Mouse (Mus musculus) midbrain, embryonic 10.5 days (tissue): ENCODE measurements at regions not wholly inside any gene's neighbourhood (a gene's known extent, or its start where the extent isn't known, plus 50 kb on each side); places are given as distances from the start of the nearest gene placed in this dataset.

Experiments
- DNase-seq: peaks from one replicate; pipeline ENCODE4 v3.0.0-alpha.2; 2017; ENCODE audit warnings: low spot score
- H3K27ac ChIP-seq: fragments of 300-500 bp; sonication (generic); replicated peaks from 2 replicates; pipeline ENCODE4 v1.5.1; 2016; ENCODE audit warnings: mild to moderate bottlenecking
- H3K27me3 ChIP-seq: fragments of 300-500 bp; sonication (generic); 2 replicates; pipeline ENCODE4 v1.6.1; 2016; ENCODE audit warnings: low read depth, mild to moderate bottlenecking; ENCODE audit not compliant: poor library complexity, severe bottlenecking
- H3K36me3 ChIP-seq: fragments of 300-500 bp; sonication (generic); 2 replicates; pipeline ENCODE4 v1.6.1; 2016; ENCODE audit warnings: mild to moderate bottlenecking, moderate library complexity
- H3K4me1 ChIP-seq: fragments of 300-500 bp; sonication (generic); 2 replicates; pipeline ENCODE4 v1.6.1; 2016
- H3K4me3 ChIP-seq: fragments of 300-500 bp; sonication (generic); 2 replicates; pipeline ENCODE4 v1.5.1; 2016; ENCODE audit warnings: mild to moderate bottlenecking, moderate library complexity
- H3K9me3 ChIP-seq: fragments of 300-500 bp; sonication (generic); replicated peaks from 2 replicates; pipeline ENCODE4 v1.6.1; 2016; ENCODE audit warnings: mild to moderate bottlenecking
- WGBS: fragments of 180-500 bp; shearing (Covaris S2); methylation state at CpG from one replicate; pipeline ENCODE4 v1.1.7; 2016; 5-methylcytosine and 5-hydroxymethylcytosine counted together

- no peaks in the 10 kb centered on the region for H3K36me3 ChIP-seq
- H3K27ac ChIP-seq: no peak overlapping the region
- H3K27me3 ChIP-seq: no peaks in the 10 kb centered on the region
- H3K4me1 ChIP-seq: no peaks in the 10 kb centered on the region
- peaks cover 9% of the 10 kb centered on the region; the same call in 1 of the 2 replicates for H3K9me3 ChIP-seq
- H3K4me3 ChIP-seq: no peak overlapping the region
- 85% methylated on average over 4 of the region's 4 CpGs for WGBS
- no peak for DNase-seq
These were observed 194.7 kb upstream of the Rfx3 start for GRCm38 (mm10) chr19:28205691-28206090.

GRCm38 (mm10) chr19:28203719-28204118 lies 192.8 kb upstream of the Rfx3 start:
- no peak overlapping the region for H3K27ac ChIP-seq
- no peaks in the 10 kb centered on the region for H3K27me3 ChIP-seq
- no peaks in the 10 kb centered on the region for H3K36me3 ChIP-seq
- H3K9me3 ChIP-seq: peaks cover 5% of the 10 kb centered on the region; the same call in 1 of the 2 replicates
- WGBS: 85% methylated on average over 3 of the region's 3 CpGs
- H3K4me3 ChIP-seq: no peak overlapping the region
- DNase-seq: no peak
- H3K4me1 ChIP-seq: peaks cover 5% of the 10 kb centered on the region

- peaks cover 5% of the 10 kb centered on the region for H3K4me1 ChIP-seq
- no peak overlapping the region for H3K4me3 ChIP-seq
- H3K27ac ChIP-seq: no peak overlapping the region
- no peaks in the 10 kb centered on the region for H3K36me3 ChIP-seq
- no peak for DNase-seq
- WGBS: 48% methylated on average over 8 of the region's 8 CpGs
- peaks cover 13% of the 10 kb centered on the region; the same call in 1 of the 2 replicates for H3K9me3 ChIP-seq
- no peaks in the 10 kb centered on the region for H3K27me3 ChIP-seq
These were observed 188.4 kb upstream of the Rfx3 start for GRCm38 (mm10) chr19:28199385-28199784.

GRCm38 (mm10) chr19:28196881-28197280 lies 185.9 kb upstream of the Rfx3 start:
- no peak for DNase-seq
- Histone ChIP-seq H3K9me3 (peaks cover 13% of the 10 kb centered on the region; the same call in 1 of the 2 replicates), H3K27ac (no peak overlapping the region), H3K4me3 (no peak overlapping the region), H3K4me1 (peaks cover 9% of the 10 kb centered on the region), H3K27me3 (no peaks in the 10 kb centered on the region), H3K36me3 (no peaks in the 10 kb centered on the region)
- WGBS: 97% methylated on average over 5 of the region's 5 CpGs

GRCm38 (mm10) chr19:28192248-28192647 lies 181.3 kb upstream of the Rfx3 start:
- Histone ChIP-seq H3K4me1 (peaks cover 19% of the 10 kb centered on the region), H3K36me3 (no peaks in the 10 kb centered on the region), H3K4me3 (no peak overlapping the region), H3K9me3 (peaks cover 4% of the 10 kb centered on the region; the same call in 1 of the 2 replicates), H3K27ac (0 out of 2 replicates have a peak overlapping the region, but pooled peaks have one; percentile 53), H3K27me3 (no peaks in the 10 kb centered on the region)
- no peak for DNase-seq
- WGBS: 77% methylated on average over 3 of the region's 3 CpGs

GRCm38 (mm10) chr19:28191428-28192116 lies 180.6 kb upstream of the Rfx3 start:
- no peak for DNase-seq
- Histone ChIP-seq H3K4me1 (peaks cover 19% of the 10 kb centered on the region), H3K27ac (peak overlapping the region; percentile 55), H3K36me3 (no peaks in the 10 kb centered on the region), H3K4me3 (no peak overlapping the region), H3K27me3 (no peaks in the 10 kb centered on the region), H3K9me3 (no peaks in the 10 kb centered on the region)
- 30% methylated on average over 9 of the region's 9 CpGs for WGBS

- Histone ChIP-seq H3K4me1 (peaks cover 19% of the 10 kb centered on the region), H3K27me3 (no peaks in the 10 kb centered on the region), H3K4me3 (no peak overlapping the region), H3K36me3 (no peaks in the 10 kb centered on the region), H3K9me3 (no peaks in the 10 kb centered on the region), H3K27ac (no peak overlapping the region)
- no peak for DNase-seq
- 83% methylated on average over 10 of the region's 10 CpGs for WGBS
These were observed 179.3 kb upstream of the Rfx3 start for GRCm38 (mm10) chr19:28190250-28190649.

- Histone ChIP-seq H3K4me3 (no peak overlapping the region), H3K9me3 (no peaks in the 10 kb centered on the region), H3K27me3 (no peaks in the 10 kb centered on the region), H3K36me3 (no peaks in the 10 kb centered on the region), H3K4me1 (peaks cover 19% of the 10 kb centered on the region), H3K27ac (no peak overlapping the region)
- 90% methylated on average over 6 of the region's 6 CpGs for WGBS
- no peak for DNase-seq
These were observed 177.4 kb upstream of the Rfx3 start for GRCm38 (mm10) chr19:28188363-28188762.

- Histone ChIP-seq H3K9me3 (0 out of 2 replicates have a peak, but pooled peaks cover 4% of the 10 kb centered on the region), H3K27ac (no peak overlapping the region), H3K4me1 (0 out of 2 replicates have a peak, but pooled peaks cover 3% of the 10 kb centered on the region), H3K27me3 (no peaks in the 10 kb centered on the region), H3K4me3 (no peak overlapping the region), H3K36me3 (no peaks in the 10 kb centered on the region)
- DNase-seq: no peak
- WGBS: 84% methylated on average over 12 of the region's 12 CpGs
These were observed 171.6 kb upstream of the Rfx3 start for GRCm38 (mm10) chr19:28182411-28183182.

GRCm38 (mm10) chr19:28181171-28181570 lies 170.2 kb upstream of the Rfx3 start:
- no peak overlapping the region for H3K4me3 ChIP-seq
- 91% methylated on average over 2 of the region's 2 CpGs for WGBS

GRCm38 (mm10) chr19:28178114-28178513 lies 167.1 kb upstream of the Rfx3 start:
- DNase-seq: no peak
- Histone ChIP-seq H3K9me3 (0 out of 2 replicates have a peak, but pooled peaks cover 4% of the 10 kb centered on the region), H3K27ac (no peak overlapping the region), H3K4me1 (0 out of 2 replicates have a peak, but pooled peaks cover 3% of the 10 kb centered on the region), H3K4me3 (no peak overlapping the region), H3K36me3 (no peaks in the 10 kb centered on the region), H3K27me3 (no peaks in the 10 kb centered on the region)
- 93% methylated on average over 6 of the region's 6 CpGs for WGBS

More at GRCm38 (mm10) chr19:28181171-28181570, 170.2 kb upstream of the Rfx3 start:
- Histone ChIP-seq H3K36me3 (no peaks in the 10 kb centered on the region), H3K27me3 (no peaks in the 10 kb centered on the region), H3K9me3 (0 out of 2 replicates have a peak, but pooled peaks cover 4% of the 10 kb centered on the region), H3K4me1 (0 out of 2 replicates have a peak, but pooled peaks cover 3% of the 10 kb centered on the region), H3K27ac (no peak overlapping the region)
- no peak for DNase-seq

GRCm38 (mm10) chr19:28176821-28177220 lies 165.9 kb upstream of the Rfx3 start:
- Histone ChIP-seq H3K4me3 (no peak overlapping the region), H3K4me1 (no peaks in the 10 kb centered on the region), H3K9me3 (0 out of 2 replicates have a peak, but pooled peaks cover 4% of the 10 kb centered on the region), H3K27ac (no peak overlapping the region), H3K27me3 (no peaks in the 10 kb centered on the region), H3K36me3 (no peaks in the 10 kb centered on the region)
- no peak for DNase-seq
- WGBS: 86% methylated on average over 6 of the region's 6 CpGs
